Mouse (Mus musculus): ENCODE measurements at regions not wholly inside any gene's neighbourhood (a gene's known extent, or its start where the extent isn't known, plus 50 kb on each side); places are given as distances from the start of the nearest gene placed in this dataset.
"Not testable (repeated sequence)": the region's sequence is repeated elsewhere in the genome, so short reads cannot be mapped to it uniquely, and the experiment has no call there.

GRCm38 (mm10) chr10:99320797-99321196 is 57.8 kb downstream of the Dusp6 start:
- DNase-seq: no peak

GRCm38 (mm10) chr10:99323358-99323757 is 60.3 kb downstream of the Dusp6 start:
- no peak for DNase-seq

GRCm38 (mm10) chr10:99327501-99327900 is 64.5 kb downstream of the Dusp6 start:
- peak; percentile 96 for DNase-seq

GRCm38 (mm10) chr10:99328568-99328967 is 65.5 kb downstream of the Dusp6 start:
- no peak for DNase-seq

GRCm38 (mm10) chr10:99329469-99329868 is 66.4 kb downstream of the Dusp6 start:
- DNase-seq: no peak

GRCm38 (mm10) chr10:99330519-99330918 is 67.5 kb downstream of the Dusp6 start:
- DNase-seq: peak; percentile 84

- peak; percentile 80 for DNase-seq
These were observed 68.8 kb downstream of the Dusp6 start for GRCm38 (mm10) chr10:99331876-99332275.

- peak; percentile 91 for DNase-seq
These were observed 70.8 kb downstream of the Dusp6 start for GRCm38 (mm10) chr10:99333831-99334230.

GRCm38 (mm10) chr10:99336091-99336490 is 73.1 kb downstream of the Dusp6 start:
- no peak for DNase-seq

- not testable (repeated sequence) for DNase-seq
These were observed 75.8 kb downstream of the Dusp6 start for GRCm38 (mm10) chr10:99338790-99339189.

- DNase-seq: peak; percentile 99
These were observed 76.4 kb downstream of the Dusp6 start for GRCm38 (mm10) chr10:99339291-99339912.

GRCm38 (mm10) chr10:99340057-99340456 is 77.0 kb downstream of the Dusp6 start:
- peak; percentile 93 for DNase-seq

GRCm38 (mm10) chr10:99349125-99349716 is 86.2 kb downstream of the Dusp6 start:
- DNase-seq: peak; percentile 78

- peak; percentile 83 for DNase-seq
These were observed 90.7 kb downstream of the Dusp6 start for GRCm38 (mm10) chr10:99353541-99354292.

GRCm38 (mm10) chr10:99354352-99354751 is 91.3 kb downstream of the Dusp6 start:
- DNase-seq: no peak

- peak; percentile 66 for DNase-seq
These were observed 92.3 kb downstream of the Dusp6 start for GRCm38 (mm10) chr10:99355303-99355702.

GRCm38 (mm10) chr10:99356221-99356620 is 93.2 kb downstream of the Dusp6 start:
- no peak for DNase-seq

GRCm38 (mm10) chr10:99356883-99357282 is 93.9 kb downstream of the Dusp6 start:
- peak; percentile 76 for DNase-seq

GRCm38 (mm10) chr10:99357347-99357746 is 94.3 kb downstream of the Dusp6 start:
- peak; percentile 55 for DNase-seq

- DNase-seq: peak; percentile 40
These were observed 95.2 kb downstream of the Dusp6 start for GRCm38 (mm10) chr10:99358256-99358655.

- peak; percentile 49 for DNase-seq
These were observed 96.4 kb downstream of the Dusp6 start for GRCm38 (mm10) chr10:99359439-99359866.

GRCm38 (mm10) chr10:99360601-99361000 is 97.6 kb downstream of the Dusp6 start:
- peak; percentile 58 for DNase-seq

- DNase-seq: peak; percentile 64
These were observed 103.1 kb downstream of the Dusp6 start for GRCm38 (mm10) chr10:99366162-99366561.

GRCm38 (mm10) chr10:99367757-99368156 is 104.7 kb downstream of the Dusp6 start:
- peak; percentile 42 for DNase-seq
